Mouse (Mus musculus) C2C12 (cell line): ENCODE measurements around the gene Cenpc1. TPM values are rescaled to one million over a fixed set of nuclear protein-coding genes. Genes with fewer than 3 reads are reported as not detected.

Source experiments
- H3K27me3 ChIP-seq: one replicate; pipeline ENCODE4 v1.6.1; 2011; ENCODE audit not compliant: control insufficient read depth, insufficient read depth, insufficient read length
- H3K36me3 ChIP-seq: one replicate; pipeline ENCODE4 v1.6.1; 2011; ENCODE audit not compliant: control insufficient read depth, insufficient read depth
- H3K4me3 ChIP-seq: one replicate; pipeline ENCODE4 v1.5.1; 2011; ENCODE audit warnings: mild to moderate bottlenecking, control low read depth; ENCODE audit not compliant: poor library complexity, insufficient read depth, severe bottlenecking
- H3K79me2 ChIP-seq: one replicate; pipeline ENCODE4 v1.6.1; 2011; ENCODE audit not compliant: control insufficient read depth, insufficient read depth
- H3K79me3 ChIP-seq: one replicate; pipeline ENCODE4 v1.6.1; 2011; ENCODE audit warnings: low read depth, control low read depth
- H3ac ChIP-seq: one replicate; pipeline ENCODE3; 2011; ENCODE audit warnings: low read depth; ENCODE audit not compliant: control insufficient read depth, insufficient read length
- CEBPB ChIP-seq: IDR thresholded peaks from one replicate; pipeline ENCODE4 v1.6.1; 2011; ENCODE audit warnings: low read depth, mild to moderate bottlenecking, control low read depth, moderate library complexity
- CTCF ChIP-seq: IDR thresholded peaks from one replicate; pipeline ENCODE4 v1.5.1; 2011; ENCODE audit not compliant: control insufficient read depth, insufficient read depth, insufficient read length
- FOSL1 ChIP-seq: IDR thresholded peaks from one replicate; pipeline ENCODE4 v1.8.0; 2011; ENCODE audit warnings: mild to moderate bottlenecking, low read length; ENCODE audit not compliant: poor library complexity, insufficient read depth, severe bottlenecking
- MAX ChIP-seq: IDR thresholded peaks from one replicate; pipeline ENCODE4 v1.6.1; 2011; ENCODE audit warnings: mild to moderate bottlenecking, control low read depth
- MYOD1 ChIP-seq: IDR thresholded peaks from one replicate; pipeline ENCODE4 v1.6.1; 2011; ENCODE audit warnings: low read depth; ENCODE audit not compliant: control insufficient read depth, insufficient read length
- MYOG ChIP-seq: IDR thresholded peaks from one replicate; pipeline ENCODE4 v1.6.1; 2011; ENCODE audit not compliant: control insufficient read depth, insufficient read length; ENCODE audit errors: extremely low read depth
- USF1 ChIP-seq: IDR thresholded peaks from one replicate; pipeline ENCODE4 v1.6.1; 2011; ENCODE audit warnings: low read depth, mild to moderate bottlenecking, control low read depth, moderate library complexity
- polyA plus RNA-seq: library from polyadenylated mRNA; unstranded; fragments of >200 nt; fragmentation: generic; extraction: Trizol; gene quantifications from one replicate; pipeline ENCODE4 v1.2.1, GENCODE M21; 2012; ENCODE audit warnings: missing spikeins

The Cenpc1 gene
- polyA plus RNA-seq, 1 experiment, result 5.1 TPM

GRCm38 (mm10) chr5:85992805-85993721 lies 72.3 kb downstream of the Cenpc1 start:
- Histone ChIP-seq H3K79me3 (no peaks in the 10 kb centered on the region), H3K79me2 (no peaks in the 10 kb centered on the region), H3K4me3 (no peak overlapping the region), H3ac (no peak overlapping the region), H3K27me3 (no peaks in the 10 kb centered on the region), H3K36me3 (no peaks in the 10 kb centered on the region)
- no peak for TF ChIP-seq FOSL1
- TF ChIP-seq MAX, result no peak
- no peak for TF ChIP-seq CTCF
- no peak for TF ChIP-seq CEBPB
- TF ChIP-seq USF1, result no peak
- no peak for TF ChIP-seq MYOD1
- no peak for TF ChIP-seq MYOG

GRCm38 (mm10) chr5:85992055-85992454 lies 73.3 kb downstream of the Cenpc1 start:
- Histone ChIP-seq H3K79me3 (no peaks in the 10 kb centered on the region), H3K27me3 (no peaks in the 10 kb centered on the region), H3K36me3 (no peaks in the 10 kb centered on the region), H3K79me2 (no peaks in the 10 kb centered on the region), H3ac (no peak overlapping the region), H3K4me3 (no peak overlapping the region)
- TF ChIP-seq CTCF (no peak), CEBPB (no peak), MYOG (no peak), MYOD1 (no peak), MAX (no peak), USF1 (no peak), FOSL1 (no peak)

GRCm38 (mm10) chr5:85987516-85987863 lies 77.9 kb downstream of the Cenpc1 start:
- no peaks in the 10 kb centered on the region for H3K79me3 ChIP-seq
- TF ChIP-seq FOSL1, result no peak
- no peak for TF ChIP-seq CTCF
- no peak for TF ChIP-seq CEBPB
- no peak for TF ChIP-seq MYOG
- no peak for TF ChIP-seq USF1
- no peaks in the 10 kb centered on the region for H3K36me3 ChIP-seq
- H3K27me3 ChIP-seq, result no peaks in the 10 kb centered on the region
- H3ac ChIP-seq, result no peak overlapping the region
- no peaks in the 10 kb centered on the region for H3K79me2 ChIP-seq
- no peak overlapping the region for H3K4me3 ChIP-seq

GRCm38 (mm10) chr5:85986734-85987515 lies 78.5 kb downstream of the Cenpc1 start:
- H3K79me3 ChIP-seq, result no peaks in the 10 kb centered on the region
- H3K27me3 ChIP-seq, result no peaks in the 10 kb centered on the region
- TF ChIP-seq MAX (no peak), MYOD1 (no peak), CTCF (no peak), FOSL1 (no peak), MYOG (no peak), USF1 (no peak), CEBPB (no peak)

GRCm38 (mm10) chr5:85977646-85978426 lies 87.5 kb downstream of the Cenpc1 start:
- Histone ChIP-seq H3K79me2 (no peaks in the 10 kb centered on the region), H3ac (no peak overlapping the region)

More at GRCm38 (mm10) chr5:85986734-85987515, 78.5 kb downstream of the Cenpc1 start:
- H3ac ChIP-seq, result no peak overlapping the region
- H3K79me2 ChIP-seq, result no peaks in the 10 kb centered on the region
- no peak overlapping the region for H3K4me3 ChIP-seq
- H3K36me3 ChIP-seq, result no peaks in the 10 kb centered on the region

More at GRCm38 (mm10) chr5:85977646-85978426, 87.5 kb downstream of the Cenpc1 start:
- Histone ChIP-seq H3K79me3 (no peaks in the 10 kb centered on the region), H3K4me3 (no peak overlapping the region), H3K36me3 (no peaks in the 10 kb centered on the region), H3K27me3 (no peaks in the 10 kb centered on the region)
- TF ChIP-seq FOSL1, result no peak
- TF ChIP-seq CTCF, result no peak
- TF ChIP-seq USF1, result no peak
- TF ChIP-seq MAX, result no peak
- no peak for TF ChIP-seq MYOG
- TF ChIP-seq MYOD1, result no peak
